Mouse (Mus musculus) CD4-positive, CD25-positive, alpha-beta regulatory T cell, adult 9 weeks (primary cell): ENCODE measurements around the gene CN725425. TPM values are rescaled to one million over a fixed set of nuclear protein-coding genes. Genes with fewer than 3 reads are reported as not detected.

Experiments used
- polyA plus RNA-seq: library from polyadenylated mRNA; unstranded; fragments of 100-300 nt; shearing (Covaris generic); gene quantifications from one replicate; pipeline ENCODE4 v1.2.1, GENCODE M21; 2017

Gene CN725425
- not detected for polyA plus RNA-seq

DNA sequence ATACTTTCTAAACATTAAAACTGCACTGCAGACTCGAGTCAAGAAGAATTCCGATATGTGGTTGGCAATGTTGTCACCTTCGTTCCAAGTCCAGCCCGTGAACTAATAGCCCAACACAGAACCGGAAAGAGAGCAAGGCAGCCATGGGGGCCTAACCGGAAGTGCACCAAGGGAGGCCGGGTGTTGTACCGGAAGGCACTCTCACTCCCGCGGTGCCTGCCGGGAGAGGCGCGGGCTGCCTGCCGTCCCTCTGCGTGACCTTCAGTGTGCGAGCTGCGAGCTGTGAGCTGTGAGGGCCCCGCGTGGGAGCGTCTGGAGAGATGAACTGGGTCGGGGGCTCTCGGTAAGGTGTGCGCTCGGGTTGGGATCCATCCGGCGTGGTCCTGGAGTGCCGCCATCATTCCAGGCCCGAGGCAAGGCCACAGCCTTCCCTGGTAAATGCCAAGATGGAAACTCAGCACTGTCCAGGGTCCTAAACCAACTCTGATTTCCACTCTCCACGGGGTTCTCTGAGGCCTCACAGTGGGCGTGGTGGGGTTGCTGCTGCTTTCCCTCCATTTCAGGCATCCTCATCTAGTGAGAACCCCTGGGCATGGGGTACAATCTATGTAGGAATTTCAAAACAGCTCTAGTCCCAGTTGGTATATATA lies at the start of gene CN725425:
CN725425 (plus strand) TSS at position 239 of the 650 bp plus-strand sequence.

DNA sequence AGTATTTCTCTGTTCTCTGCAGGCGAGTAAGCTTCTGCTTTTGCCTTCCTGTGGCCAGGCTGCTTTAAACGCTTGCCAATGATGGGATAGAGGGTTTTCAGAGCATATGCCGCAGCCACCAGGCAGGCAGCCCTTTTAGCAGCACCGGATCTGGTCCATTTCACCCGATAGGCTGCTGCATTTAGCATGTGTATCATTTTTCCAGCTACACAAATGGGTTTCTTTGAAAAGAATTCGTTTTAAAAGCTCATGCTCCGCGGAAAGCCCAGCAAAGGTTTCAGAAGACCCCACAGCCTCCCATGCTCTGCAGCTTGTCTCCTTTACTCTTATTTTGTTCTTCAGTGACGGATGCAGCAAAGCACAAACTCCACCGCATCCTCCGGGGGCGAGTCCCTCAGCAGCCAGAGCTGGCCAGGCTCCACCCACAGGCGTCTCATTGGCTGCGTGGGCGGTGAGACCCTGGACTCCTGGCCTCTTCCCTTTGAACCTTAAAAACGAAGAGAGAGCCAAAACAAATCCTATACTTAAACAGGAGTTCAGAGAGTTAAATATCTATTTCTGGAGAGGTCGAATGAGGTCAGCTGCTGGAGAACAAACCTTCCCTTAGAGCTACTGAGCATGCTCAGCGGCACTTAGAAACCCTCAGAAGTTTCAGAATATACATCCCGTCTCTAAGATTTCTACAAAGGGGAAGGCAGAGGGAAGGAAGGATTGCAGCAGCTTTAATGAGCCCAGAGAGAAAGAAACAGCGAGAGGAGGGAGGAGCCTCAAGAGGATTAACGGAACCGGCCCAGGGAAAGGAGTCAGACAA lies 7.7 kb upstream of the CN725425 start, which contains the start of gene Abcd2:
Abcd2 (minus strand) TSS at position 388 of the 811 bp plus-strand sequence.

Other genes with a start within 250 kb of the CN725425 start
- gene Kif21a, start 149.5 kb upstream of the CN725425 start, polyA plus RNA-seq, result not detected
- 0.15 TPM for gene Abcd2, start 7.7 kb upstream of the CN725425 start, polyA plus RNA-seq